Mouse (Mus musculus) megakaryocyte, embryonic 14.5 days (primary cell): Measurements from ENCODE around the gene Ino80. TPM values are rescaled to one million over a fixed set of nuclear protein-coding genes. Genes with fewer than 3 reads are reported as not detected.

Experiments
- H3K27me3 ChIP-seq: replicated peaks from 2 replicates; pipeline ENCODE3; 2012; ENCODE audit warnings: inconsistent platforms
- H3K36me3 ChIP-seq: replicated peaks from 2 replicates; pipeline ENCODE3; 2012; ENCODE audit warnings: low read length, inconsistent platforms, mixed read lengths
- H3K4me1 ChIP-seq: 2 replicates; pipeline ENCODE4 v1.6.1; 2012; ENCODE audit warnings: inconsistent platforms
- H3K4me3 ChIP-seq: replicated peaks from 2 replicates; pipeline ENCODE3; 2012; ENCODE audit warnings: moderate library complexity, mild to moderate bottlenecking, inconsistent platforms
- H3K9me3 ChIP-seq: 2 replicates; pipeline ENCODE4 v1.6.1; 2012; ENCODE audit warnings: inconsistent platforms
- FLI1 ChIP-seq: IDR thresholded peaks from 2 replicates; pipeline ENCODE4 v1.6.1; 2012; ENCODE audit warnings: low read length, inconsistent platforms, mixed read lengths
- GATA1 ChIP-seq: IDR thresholded peaks from 3 replicates; pipeline ENCODE4 v1.6.1; 2012; ENCODE audit warnings: mixed read lengths, low read length, inconsistent platforms, borderline replicate concordance
- polyA plus RNA-seq: library from polyadenylated mRNA; stranded (reverse); fragments of >175 nt; gene quantifications from 2 replicates; pipeline ENCODE4 v1.2.3, GENCODE M21; 2012; ENCODE audit warnings: low replicate concordance; ENCODE audit not compliant: insufficient read depth

Ino80 gene
- polyA plus RNA-seq, 1 experiment, result 2.7 TPM

DNA sequence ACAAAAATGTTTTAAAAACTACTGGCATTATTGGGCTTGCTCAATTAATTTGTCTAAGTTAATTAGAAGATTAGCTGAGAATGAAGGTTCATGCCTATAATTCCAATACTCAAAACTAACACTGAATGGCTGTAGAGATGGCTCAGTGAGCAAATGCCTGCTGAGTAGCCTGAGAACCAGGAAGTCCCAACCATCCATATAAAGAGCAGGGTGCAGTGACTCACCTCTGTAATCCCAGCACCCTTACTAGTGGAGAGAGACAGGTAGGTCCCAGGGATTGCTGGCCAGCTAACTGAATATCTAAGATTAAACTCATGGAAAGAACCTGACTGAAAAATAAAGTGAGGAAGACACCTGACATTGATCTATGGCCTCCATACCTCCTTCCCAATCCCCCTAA, 78.2 kb downstream of the Ino80 start:
- Histone ChIP-seq H3K27me3 (no peaks in the 10 kb centered on the region), H3K4me1 (no peaks in the 10 kb centered on the region), H3K36me3 (peaks cover 79% of the 10 kb centered on the region), H3K4me3 (no peak overlapping the region), H3K9me3 (no peaks in the 10 kb centered on the region)
- TF ChIP-seq GATA1, result no peak

DNA sequence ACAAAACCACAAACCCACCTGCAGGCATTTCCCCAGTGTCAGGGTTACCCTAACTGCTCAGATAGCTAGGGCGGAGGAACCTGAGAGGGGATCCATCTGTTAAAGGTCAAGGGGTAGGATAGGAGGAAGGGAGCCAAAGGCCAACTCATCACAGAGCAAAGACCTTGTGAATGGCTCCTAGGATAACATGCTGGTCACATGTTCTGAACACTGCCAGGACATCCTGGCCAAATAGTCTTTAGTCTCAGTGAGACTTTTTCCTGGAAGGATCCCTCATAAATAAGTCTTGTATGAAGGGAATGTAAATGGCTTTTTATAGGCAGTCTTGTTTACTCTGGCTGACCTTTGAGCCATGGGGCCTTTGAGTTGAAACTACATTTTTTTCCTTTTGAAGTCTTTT, 78.8 kb downstream of the Ino80 start:
- Histone ChIP-seq H3K4me1 (no peaks in the 10 kb centered on the region), H3K9me3 (no peaks in the 10 kb centered on the region), H3K27me3 (no peaks in the 10 kb centered on the region), H3K36me3 (peaks cover 80% of the 10 kb centered on the region), H3K4me3 (no peak overlapping the region)
- TF ChIP-seq GATA1 (no peak), FLI1 (no peak)

DNA sequence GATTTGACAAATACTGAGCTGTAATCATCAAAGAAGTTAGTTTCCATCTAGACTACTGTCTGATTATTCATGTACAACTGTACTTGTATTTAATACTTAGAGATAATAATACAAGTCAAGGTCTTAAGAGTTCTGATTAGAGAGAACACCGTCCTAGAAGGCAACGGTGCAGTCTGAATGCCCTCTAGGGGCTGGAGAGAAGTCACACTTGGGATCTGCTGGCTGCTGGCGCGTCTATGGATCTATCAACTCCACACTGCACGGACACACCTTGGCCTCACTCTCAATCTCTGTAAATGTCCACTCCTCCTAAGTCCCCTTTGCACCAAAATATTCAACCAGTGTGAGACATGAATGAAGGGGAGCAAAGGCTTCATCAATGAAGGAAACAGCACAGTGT, 79.2 kb downstream of the Ino80 start:
- no peak for TF ChIP-seq FLI1
- TF ChIP-seq GATA1, result no peak
- no peaks in the 10 kb centered on the region for H3K9me3 ChIP-seq
- H3K36me3 ChIP-seq, result peaks cover 80% of the 10 kb centered on the region
- no peaks in the 10 kb centered on the region for H3K4me1 ChIP-seq
- H3K4me3 ChIP-seq, result no peak overlapping the region
- no peaks in the 10 kb centered on the region for H3K27me3 ChIP-seq

DNA sequence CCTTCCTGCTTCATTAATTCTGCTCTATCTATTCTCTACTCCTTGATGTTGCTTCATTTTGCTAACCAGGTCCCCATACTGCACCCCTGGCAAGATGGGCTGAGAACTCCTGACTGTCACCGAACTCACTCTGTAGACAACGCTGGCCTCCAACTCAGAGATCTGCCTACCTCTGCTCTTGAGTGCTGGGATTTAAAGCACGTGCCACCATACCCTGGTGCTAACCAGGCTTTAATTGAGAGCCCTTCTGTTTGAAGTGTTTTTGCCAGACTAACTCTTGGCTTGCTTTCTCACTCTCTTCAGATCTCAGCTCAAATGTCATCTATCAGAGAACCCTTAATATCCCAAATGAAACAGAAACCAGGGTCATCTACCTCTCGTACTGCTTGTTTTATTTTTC, 87.5 kb downstream of the Ino80 start:
- H3K4me1 ChIP-seq, result peaks cover 4% of the 10 kb centered on the region
- no peaks in the 10 kb centered on the region for H3K27me3 ChIP-seq
- no peak overlapping the region for H3K4me3 ChIP-seq
- no peaks in the 10 kb centered on the region for H3K9me3 ChIP-seq
- H3K36me3 ChIP-seq, result peaks cover 83% of the 10 kb centered on the region
- no peak for TF ChIP-seq GATA1
- TF ChIP-seq FLI1, result no peak

DNA sequence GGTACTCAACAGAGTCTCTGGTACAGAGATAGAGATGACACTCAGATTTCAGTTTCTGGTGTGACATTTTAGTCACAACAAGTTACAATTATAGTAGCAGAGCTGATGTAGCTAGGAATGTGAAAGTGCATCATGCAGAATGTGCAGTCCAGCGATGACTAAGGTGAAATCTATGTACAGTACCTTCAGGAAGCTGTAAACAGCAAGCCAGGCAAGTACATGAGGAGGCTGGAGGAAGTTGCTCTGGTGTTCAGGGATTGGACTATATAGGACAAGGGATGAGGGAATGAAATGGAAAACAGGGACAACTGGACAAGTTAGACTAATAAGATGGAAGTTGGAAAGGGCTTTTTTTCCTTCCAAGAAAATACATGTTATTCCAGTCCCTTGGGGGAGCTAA, 89.2 kb downstream of the Ino80 start:
- TF ChIP-seq FLI1 (no peak), GATA1 (no peak)
- no peaks in the 10 kb centered on the region for H3K27me3 ChIP-seq
- peaks cover 83% of the 10 kb centered on the region for H3K36me3 ChIP-seq
- no peak overlapping the region for H3K4me3 ChIP-seq
- no peaks in the 10 kb centered on the region for H3K9me3 ChIP-seq
- H3K4me1 ChIP-seq, result peaks cover 4% of the 10 kb centered on the region

DNA sequence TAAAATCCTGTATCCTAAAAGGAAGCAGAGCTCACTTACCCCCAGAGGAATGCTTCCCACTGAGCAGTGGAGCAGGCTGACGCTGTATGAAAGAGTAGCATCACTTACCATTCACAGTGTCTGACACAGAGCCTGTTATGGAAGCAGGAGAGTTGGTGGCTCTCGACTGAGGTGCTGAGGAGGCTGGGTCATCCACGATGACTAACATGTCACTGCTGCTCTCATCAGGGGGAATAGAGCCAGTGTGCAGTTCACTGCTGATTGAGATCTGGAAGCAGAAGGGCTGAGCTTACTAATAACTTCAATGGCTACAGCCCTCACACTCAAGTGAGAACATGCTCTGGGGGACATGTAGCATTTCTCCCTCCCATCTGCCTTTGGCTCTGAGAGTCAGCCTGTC, 98.0 kb downstream of the Ino80 start:
- H3K4me1 ChIP-seq, result no peaks in the 10 kb centered on the region

DNA sequence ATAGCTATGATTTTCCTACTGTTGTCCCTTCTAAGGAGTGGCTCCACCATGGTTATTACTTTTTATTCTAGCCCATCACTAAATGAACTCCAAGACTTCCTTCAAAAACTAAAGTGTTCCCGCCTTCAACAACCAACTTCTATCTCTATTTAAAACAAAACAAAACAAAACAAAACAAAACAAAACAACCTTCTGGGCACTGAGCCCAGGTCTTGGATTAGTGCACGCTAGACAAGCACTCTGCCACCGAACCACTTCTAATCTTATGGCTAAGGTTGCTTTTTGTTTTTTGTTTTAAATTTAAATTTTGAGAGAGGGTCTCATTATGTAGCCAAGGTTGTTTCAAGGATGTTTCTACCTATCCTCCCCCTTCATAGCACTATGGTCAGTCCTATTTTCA, 99.7 kb downstream of the Ino80 start:
- H3K9me3 ChIP-seq, result no peaks in the 10 kb centered on the region
- H3K4me1 ChIP-seq, result no peaks in the 10 kb centered on the region
- TF ChIP-seq GATA1, result no peak
- no peaks in the 10 kb centered on the region for H3K27me3 ChIP-seq
- H3K36me3 ChIP-seq, result peaks cover 98% of the 10 kb centered on the region
- H3K4me3 ChIP-seq, result no peak overlapping the region

More for the DNA sequence above, 98.0 kb downstream of the Ino80 start:
- H3K4me3 ChIP-seq, result peak overlapping the region; percentile 5
- peaks cover 95% of the 10 kb centered on the region for H3K36me3 ChIP-seq
- no peaks in the 10 kb centered on the region for H3K9me3 ChIP-seq
- H3K27me3 ChIP-seq, result no peaks in the 10 kb centered on the region
- no peak for TF ChIP-seq GATA1

DNA sequence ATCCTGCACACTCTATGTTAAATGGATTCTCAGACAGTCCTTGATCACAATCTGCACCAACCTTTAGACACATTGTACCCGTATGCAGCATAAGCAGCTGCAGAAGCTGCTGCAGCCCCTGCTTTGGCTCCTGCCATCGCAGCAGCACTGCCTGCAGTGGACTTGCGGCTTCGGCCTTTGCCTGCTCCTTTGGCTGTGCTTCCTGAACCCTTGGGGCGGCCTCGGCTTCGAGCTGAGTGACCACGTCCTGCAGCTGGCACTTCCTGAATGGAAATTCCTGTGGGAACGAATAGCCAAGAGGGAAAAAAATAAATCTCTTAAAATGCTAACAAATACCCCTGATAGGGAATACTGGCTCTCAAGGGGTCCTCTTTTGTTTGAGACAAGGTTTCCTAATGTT, 100.2 kb downstream of the Ino80 start:
- TF ChIP-seq GATA1 (no peak), FLI1 (no peak)
- Histone ChIP-seq H3K27me3 (no peaks in the 10 kb centered on the region), H3K4me1 (no peaks in the 10 kb centered on the region), H3K36me3 (peaks cover 100% of the 10 kb centered on the region), H3K9me3 (no peaks in the 10 kb centered on the region), H3K4me3 (no peak overlapping the region)

DNA sequence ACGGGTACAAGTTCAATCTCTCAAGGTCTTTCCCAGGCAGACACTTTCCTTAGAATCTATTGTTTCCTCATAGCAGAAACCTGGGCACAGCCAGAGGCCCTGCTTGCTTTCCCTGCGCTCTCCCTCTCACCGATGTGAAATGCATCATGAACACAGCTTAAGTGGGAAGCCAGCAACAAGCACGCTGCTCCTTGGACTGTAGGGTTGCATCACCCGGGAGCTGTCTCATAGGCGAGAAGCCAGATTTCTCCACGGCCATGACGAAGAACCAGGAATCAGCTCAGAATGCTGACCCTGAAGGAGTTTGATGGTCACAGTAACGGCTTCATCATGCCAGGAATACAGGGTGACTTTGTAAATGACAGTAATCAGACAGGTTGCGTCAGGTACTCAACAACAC, 107.4 kb downstream of the Ino80 start:
- Histone ChIP-seq H3K36me3 (peaks cover 94% of the 10 kb centered on the region), H3K27me3 (no peaks in the 10 kb centered on the region)
- TF ChIP-seq FLI1 (no peak), GATA1 (no peak)

DNA sequence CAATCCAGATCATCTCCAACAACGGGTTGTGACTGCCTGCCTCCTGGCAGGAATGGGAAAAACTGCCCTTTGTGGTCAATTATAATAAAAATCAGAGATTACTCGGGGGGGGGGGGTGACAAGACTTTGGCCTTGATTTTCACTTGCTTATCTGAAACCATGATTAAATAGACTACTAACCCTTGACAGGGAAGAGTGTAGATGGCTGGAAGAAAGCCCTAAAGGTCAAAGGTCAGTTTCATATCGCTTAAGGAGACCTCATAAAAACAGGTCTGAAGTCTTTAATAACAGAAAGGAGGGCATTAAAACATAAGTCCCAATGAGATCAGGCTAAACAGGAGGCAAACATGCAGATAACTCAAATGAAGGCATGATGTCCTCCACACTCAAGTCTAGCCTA, 110.1 kb downstream of the Ino80 start:
- H3K27me3 ChIP-seq, result no peaks in the 10 kb centered on the region
- H3K4me3 ChIP-seq, result no peak overlapping the region
- H3K9me3 ChIP-seq, result peaks cover 1% of the 10 kb centered on the region; the same call in 1 of the 2 replicates
- peaks cover 89% of the 10 kb centered on the region for H3K36me3 ChIP-seq
- H3K4me1 ChIP-seq, result peaks cover 8% of the 10 kb centered on the region
- TF ChIP-seq FLI1, result no peak
- no peak for TF ChIP-seq GATA1

More for the DNA sequence above, 107.4 kb downstream of the Ino80 start:
- no peak overlapping the region for H3K4me3 ChIP-seq
- no peaks in the 10 kb centered on the region for H3K9me3 ChIP-seq
- H3K4me1 ChIP-seq, result peaks cover 1% of the 10 kb centered on the region

DNA sequence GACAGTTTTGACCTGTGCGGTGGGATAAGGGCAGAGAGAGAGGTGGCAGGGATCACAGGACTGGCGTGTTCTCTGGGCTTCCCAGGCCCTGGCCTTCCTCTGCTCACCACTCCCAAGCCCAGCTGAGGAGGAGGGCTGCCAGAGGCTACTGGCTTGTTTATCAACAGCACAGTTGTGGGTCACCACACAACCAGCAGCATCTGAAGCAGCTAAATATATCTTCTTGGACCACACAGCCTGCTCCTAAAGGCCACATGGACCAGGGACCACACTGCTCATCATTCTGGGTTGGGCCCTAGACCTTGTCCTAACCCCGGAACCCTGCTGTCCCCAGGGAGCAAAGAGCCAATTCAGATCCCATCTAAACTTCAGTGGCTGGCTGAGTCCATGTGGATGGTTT, 112.5 kb downstream of the Ino80 start:
- TF ChIP-seq FLI1 (no peak), GATA1 (no peak)
- no peak overlapping the region for H3K4me3 ChIP-seq
- peaks cover 14% of the 10 kb centered on the region for H3K9me3 ChIP-seq
- H3K27me3 ChIP-seq, result peaks cover 3% of the 10 kb centered on the region
- peaks cover 85% of the 10 kb centered on the region for H3K36me3 ChIP-seq
- H3K4me1 ChIP-seq, result peaks cover 22% of the 10 kb centered on the region
